Mouse (Mus musculus) small intestine, adult 2 months (tissue): ENCODE data around the gene Utrn. TPM values are rescaled to one million over a fixed set of nuclear protein-coding genes. Genes with fewer than 3 reads are reported as not detected.

Source experiments
- H3K27ac ChIP-seq: fragments of 200-500 bp; 2 replicates; pipeline ENCODE4 v1.5.1; 2012; ENCODE audit warnings: low read depth, low read length, control low read depth, inconsistent platforms; ENCODE audit not compliant: insufficient read depth
- H3K27me3 ChIP-seq: fragments of 200-500 bp; 2 replicates; pipeline ENCODE4 v1.6.1; 2012; ENCODE audit warnings: mild to moderate bottlenecking, moderate library complexity, low read length, inconsistent platforms; ENCODE audit not compliant: control insufficient read depth, insufficient read depth
- H3K36me3 ChIP-seq: fragments of 200-500 bp; 2 replicates; pipeline ENCODE4 v1.6.1; 2012; ENCODE audit warnings: mild to moderate bottlenecking, low read length, control low read depth, inconsistent platforms; ENCODE audit not compliant: control insufficient read depth, insufficient read depth
- H3K4me1 ChIP-seq: fragments of 200-500 bp; 2 replicates; pipeline ENCODE4 v1.6.1; 2012; ENCODE audit warnings: low read length, inconsistent platforms, mixed read lengths; ENCODE audit not compliant: control insufficient read depth, insufficient read depth, insufficient read length
- H3K4me3 ChIP-seq: fragments of 200-500 bp; 2 replicates; pipeline ENCODE4 v1.5.1; 2012; ENCODE audit warnings: low read depth, mild to moderate bottlenecking, control low read depth, inconsistent platforms, low read length, moderate library complexity
- CTCF ChIP-seq: fragments of 200-500 bp; IDR thresholded peaks from 2 replicates; pipeline ENCODE4 v1.5.1; 2012; ENCODE audit warnings: low read depth, mild to moderate bottlenecking, control low read depth, inconsistent platforms, low read length, moderate library complexity, mixed read lengths; ENCODE audit not compliant: insufficient replicate concordance, insufficient read length; ENCODE audit errors: extremely low read depth
- POLR2A ChIP-seq: fragments of 200-500 bp; IDR thresholded peaks from 2 replicates; pipeline ENCODE4 v1.6.1; 2012; ENCODE audit warnings: low read depth, mild to moderate bottlenecking, control low read depth, inconsistent platforms, low read length, moderate library complexity
- WGBS: fragments of 180-500 bp; shearing (Covaris S2); methylation state at CpG from one replicate; pipeline ENCODE4 v1.1.7; 2018; 5-methylcytosine and 5-hydroxymethylcytosine counted together
- polyA plus RNA-seq: library from polyadenylated mRNA; depleted of rRNA; stranded (reverse); fragments of >200 nt; gene quantifications from 2 replicates; pipeline ENCODE4 v1.2.3, GENCODE M21; 2012

The Utrn gene
- polyA plus RNA-seq, 1 experiment = 20.5 TPM

DNA sequence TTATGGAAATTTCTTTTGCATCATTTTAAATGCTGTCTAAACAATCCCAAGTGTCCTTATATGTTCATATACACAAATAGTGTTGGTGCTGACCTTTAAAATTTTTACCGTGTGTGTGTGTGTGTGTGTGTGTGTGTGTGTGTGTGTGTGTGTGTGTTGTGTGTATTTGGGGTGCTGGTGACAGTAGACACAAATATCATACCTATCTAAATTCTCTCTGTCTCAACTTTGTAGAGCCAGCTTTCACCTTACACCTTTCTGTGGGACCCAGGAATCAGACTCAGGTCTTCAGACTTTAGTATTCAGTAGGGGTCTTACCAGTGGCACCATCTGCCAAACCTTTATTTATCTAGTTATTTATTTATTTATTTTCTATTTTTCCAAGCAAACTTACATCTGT is 681 bp upstream of the Utrn start:
- H3K27me3 ChIP-seq = no peaks in the 10 kb centered on the region
- H3K4me3 ChIP-seq = no peak overlapping the region
- 20% methylated on average over 1 of the region's 1 CpGs for WGBS
- H3K4me1 ChIP-seq = peaks cover 7% of the 10 kb centered on the region; the same call in 1 of the 2 replicates
- TF ChIP-seq POLR2A (no peak), CTCF (no peak)
- H3K36me3 ChIP-seq = no peaks in the 10 kb centered on the region
- H3K27ac ChIP-seq = no peak overlapping the region

DNA sequence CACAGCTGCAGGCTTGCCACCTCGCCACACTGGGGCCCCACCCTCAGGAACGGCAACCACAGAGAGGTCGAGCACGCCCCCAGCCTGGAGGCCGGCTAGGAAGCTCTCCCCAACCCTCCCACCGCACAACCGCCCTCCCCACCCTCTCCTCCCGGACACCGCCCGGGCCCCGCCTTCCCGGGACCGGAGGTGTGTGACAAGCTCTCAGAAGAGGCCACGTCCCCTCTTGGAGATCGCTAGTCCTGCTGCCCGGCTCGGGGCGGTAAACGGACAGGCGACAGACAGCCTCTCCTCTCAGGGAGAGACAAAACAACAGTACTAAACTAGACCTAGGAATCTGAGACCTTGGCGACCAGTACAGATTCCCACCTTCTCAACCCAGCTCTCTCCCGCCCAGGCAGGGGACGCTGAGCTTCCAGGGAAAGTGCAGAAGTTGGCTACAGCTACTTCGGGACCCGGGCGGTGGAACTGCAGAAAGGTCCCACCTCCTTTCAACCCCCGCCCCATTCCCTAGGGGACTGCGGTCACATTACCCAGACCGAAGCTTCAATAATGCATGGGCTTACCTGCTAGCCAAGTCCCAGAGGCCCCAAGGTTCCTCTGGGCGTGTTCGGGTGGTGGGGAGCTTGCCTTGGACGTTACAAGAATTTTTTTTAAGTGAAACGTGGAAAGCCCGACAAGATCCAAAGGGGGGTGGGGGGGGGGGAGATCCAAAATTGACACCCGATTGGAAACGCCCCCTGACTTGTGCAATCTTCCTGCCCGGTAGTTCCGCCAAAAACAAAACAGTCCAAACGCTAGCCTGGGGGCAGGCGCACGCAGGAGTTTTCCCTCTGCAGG is 756 bp downstream of the Utrn start:
- no peaks in the 10 kb centered on the region for H3K36me3 ChIP-seq
- H3K27ac ChIP-seq = peak overlapping the region; percentile 98
- H3K27me3 ChIP-seq = no peaks in the 10 kb centered on the region
- peaks cover 5% of the 10 kb centered on the region; the same call in 1 of the 2 replicates for H3K4me1 ChIP-seq
- under 1% methylated on average over 41 of the region's 41 CpGs for WGBS
- TF ChIP-seq POLR2A (peak; percentile 93), CTCF (no peak)
- H3K4me3 ChIP-seq = peak overlapping the region; percentile 96

DNA sequence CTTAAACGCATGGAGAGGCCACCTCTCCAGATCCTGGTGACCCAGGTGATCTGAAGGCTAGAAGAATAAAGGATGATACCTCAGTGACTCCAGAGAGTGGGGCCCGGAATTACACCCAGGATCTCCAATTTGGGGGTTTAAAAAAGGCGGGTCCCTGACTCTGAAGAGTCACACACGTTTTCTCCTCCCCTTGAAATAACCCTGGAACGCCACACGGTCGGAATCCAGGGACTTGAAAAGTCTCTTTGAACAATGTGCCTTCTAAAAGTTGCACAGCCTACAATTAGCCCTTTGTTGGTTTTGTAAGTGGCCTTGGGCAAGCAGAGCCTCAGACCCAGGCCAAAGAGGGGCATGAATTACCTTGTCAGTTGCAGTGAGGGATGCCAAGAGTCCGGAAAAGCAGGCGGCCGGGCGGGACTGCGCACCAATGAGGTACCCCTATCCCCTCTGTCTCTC is 1.4 kb downstream of the Utrn start:
- peaks cover 5% of the 10 kb centered on the region; the same call in 1 of the 2 replicates for H3K4me1 ChIP-seq
- no peaks in the 10 kb centered on the region for H3K36me3 ChIP-seq
- 2% methylated on average over 12 of the region's 12 CpGs for WGBS
- no peak for TF ChIP-seq POLR2A
- TF ChIP-seq CTCF = no peak
- H3K27ac ChIP-seq = peak overlapping the region; percentile 98
- H3K4me3 ChIP-seq = peak overlapping the region; percentile 96
- no peaks in the 10 kb centered on the region for H3K27me3 ChIP-seq

DNA sequence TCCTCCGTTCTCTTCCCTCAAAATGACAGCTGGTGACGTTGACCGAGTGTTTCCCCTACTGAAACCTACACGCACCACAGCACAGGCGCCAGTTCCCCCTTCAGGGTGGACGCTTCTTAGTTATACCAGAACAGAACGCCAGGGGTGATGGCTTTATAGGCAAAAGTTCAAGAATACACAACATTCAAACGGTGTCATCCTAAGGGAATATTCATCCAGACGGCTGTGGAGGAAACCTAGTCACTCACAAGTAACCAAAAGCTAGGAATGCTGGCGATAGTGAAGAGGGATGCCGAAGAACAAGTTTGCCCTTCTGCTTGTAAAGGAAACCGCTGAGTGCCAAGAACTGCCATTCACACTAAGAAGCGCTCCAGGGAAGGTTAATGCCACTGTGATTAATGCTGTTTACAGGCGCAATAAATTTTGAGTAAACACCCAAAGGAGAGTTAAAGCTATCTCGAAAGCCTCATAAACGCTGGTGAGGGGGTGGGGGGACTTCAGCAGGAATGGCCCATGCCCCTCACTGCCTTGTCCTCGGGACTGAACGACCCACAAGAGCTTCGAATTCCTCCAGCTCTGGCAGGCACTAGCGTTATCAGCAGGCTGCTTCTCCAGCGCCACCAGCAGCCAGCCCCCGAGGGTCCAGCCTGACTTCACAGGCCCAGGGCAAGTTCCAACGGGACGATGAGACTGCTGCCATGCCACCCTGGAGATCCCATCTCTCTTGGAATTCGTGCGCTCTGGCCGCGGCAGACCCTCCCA is 2.0 kb downstream of the Utrn start:
- H3K36me3 ChIP-seq = no peaks in the 10 kb centered on the region
- WGBS = 5% methylated on average over 28 of the region's 28 CpGs
- peak overlapping the region; percentile 98 for H3K27ac ChIP-seq
- TF ChIP-seq CTCF (no peak; the same call in 1 of the 2 replicates), POLR2A (no peak)
- peaks cover 10% of the 10 kb centered on the region; the same call in 1 of the 2 replicates for H3K4me1 ChIP-seq
- no peaks in the 10 kb centered on the region for H3K27me3 ChIP-seq
- H3K4me3 ChIP-seq = peak overlapping the region; percentile 96

DNA sequence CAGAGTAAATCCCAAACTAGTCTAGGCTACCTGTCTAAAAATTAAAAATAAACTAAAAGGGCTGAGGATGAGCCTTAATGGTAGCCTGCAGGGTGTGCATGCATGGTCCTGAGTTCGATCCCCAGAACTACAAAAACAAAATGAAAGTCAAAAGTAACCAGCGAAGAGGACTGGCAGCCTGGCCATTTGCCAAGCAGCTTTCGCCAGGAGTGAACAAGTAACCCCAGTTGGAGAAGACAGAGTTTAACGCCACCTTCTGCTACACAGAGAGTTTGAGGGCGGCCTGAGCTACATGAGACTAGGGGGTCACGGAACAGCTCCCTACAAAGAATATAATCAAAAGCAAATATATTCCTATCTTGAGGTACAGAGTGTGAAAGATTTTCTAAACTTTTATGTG is 4.0 kb downstream of the Utrn start:
- Histone ChIP-seq H3K27me3 (no peaks in the 10 kb centered on the region), H3K4me3 (no peak overlapping the region), H3K4me1 (peaks cover 14% of the 10 kb centered on the region; the same call in 1 of the 2 replicates), H3K27ac (no peak overlapping the region), H3K36me3 (peaks cover 10% of the 10 kb centered on the region)
- no peak for TF ChIP-seq CTCF
- no peak for TF ChIP-seq POLR2A
- WGBS = 72% methylated on average over 6 of the region's 6 CpGs

DNA sequence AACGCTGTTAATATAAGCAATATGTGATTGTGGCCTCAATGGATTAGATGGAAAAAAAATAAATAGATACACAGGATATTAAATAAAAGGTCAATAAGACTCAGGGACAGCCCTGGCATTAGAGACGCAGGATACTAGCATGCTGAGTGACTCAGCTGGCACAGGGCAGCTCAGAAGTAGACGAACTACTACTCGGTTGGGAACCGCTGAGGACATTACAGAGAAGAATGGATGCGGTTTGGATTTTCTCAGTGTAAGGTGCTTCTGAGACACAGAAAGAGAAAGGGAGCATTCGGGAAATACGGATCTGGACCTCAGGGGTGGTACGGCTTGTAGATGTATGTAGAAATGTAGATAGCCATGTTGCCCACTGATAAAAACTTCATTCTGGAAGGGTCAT is 5.6 kb downstream of the Utrn start:
- Histone ChIP-seq H3K27me3 (no peaks in the 10 kb centered on the region), H3K4me1 (peaks cover 14% of the 10 kb centered on the region; the same call in 1 of the 2 replicates), H3K36me3 (peaks cover 12% of the 10 kb centered on the region), H3K4me3 (no peak overlapping the region), H3K27ac (no peak overlapping the region)
- TF ChIP-seq CTCF (no peak), POLR2A (no peak)
- WGBS = 92% methylated on average over 9 of the region's 9 CpGs

DNA sequence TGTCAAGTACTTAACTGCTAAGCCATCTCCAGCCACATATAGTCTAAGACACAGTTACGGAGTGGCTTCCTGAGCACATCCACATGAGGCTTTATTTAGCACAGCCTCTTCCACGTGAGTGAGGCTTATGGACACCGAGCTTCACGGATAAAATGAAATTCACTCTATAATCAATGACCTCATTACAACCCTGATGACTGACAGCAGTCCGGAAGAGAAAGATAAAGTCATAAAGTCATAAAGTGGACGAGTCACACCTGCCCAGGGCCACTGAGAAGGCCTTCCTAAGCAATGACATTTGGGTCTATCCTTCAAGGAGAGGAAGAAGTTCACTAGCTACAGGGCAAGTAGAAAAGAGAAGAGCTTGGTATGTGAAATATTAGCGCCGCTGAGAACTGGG is 7.1 kb downstream of the Utrn start:
- Histone ChIP-seq H3K27ac (peak overlapping the region; percentile 57), H3K36me3 (peaks cover 12% of the 10 kb centered on the region), H3K27me3 (no peaks in the 10 kb centered on the region), H3K4me3 (no peak overlapping the region), H3K4me1 (peaks cover 14% of the 10 kb centered on the region; the same call in 1 of the 2 replicates)
- TF ChIP-seq CTCF = no peak
- TF ChIP-seq POLR2A = no peak
- WGBS = 46% methylated on average over 8 of the region's 8 CpGs
